Mouse (Mus musculus): ENCODE data around the gene Sft2d2.

- TF ChIP-seq CTCF (IDR thresholded peaks at IDR 0.05; ENCODE audit: insufficient read depth, low read length) (no peak), POLR2A (IDR thresholded peaks at IDR 0.05; ENCODE audit: borderline replicate concordance, extremely low read depth, low read depth, low read length) (no peak)
Observed at GRCm38 (mm10) chr1:165188806-165189580, 5.2 kb downstream of the Sft2d2 start.

Measured in lung, adult 2 months (tissue).